In the genomic region with DNA sequence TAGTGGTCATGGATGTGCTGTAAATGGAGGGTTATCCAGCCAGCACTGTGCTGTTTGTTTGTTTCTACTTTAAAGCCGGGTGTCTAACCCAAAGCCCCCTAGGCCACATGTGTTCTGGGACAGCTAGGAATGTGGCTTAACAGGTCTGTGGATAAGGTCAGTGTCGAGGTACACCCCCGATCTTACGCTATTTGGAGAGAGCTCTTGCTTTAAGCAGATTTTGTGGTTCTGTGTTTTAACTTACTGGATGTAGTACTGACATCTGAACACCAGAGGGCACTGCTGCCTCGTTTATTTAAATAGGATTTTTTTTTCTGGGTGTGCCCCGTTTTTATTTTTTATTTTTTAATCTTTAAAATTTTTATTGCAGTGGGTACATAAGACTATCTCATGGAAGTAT, we compare ENCODE assay signal across 8 mouse cellular contexts. TPM values are rescaled to one million over a fixed set of nuclear protein-coding genes. Genes with fewer than 3 reads are reported as not detected.
DNase-seq lines count a peak whose midpoint lies in the region; ATAC-seq and TF ChIP-seq lines count a peak whose summit lies in the region.

No protein-coding gene starts in this region.

- TF ChIP-seq POLR2A in lung, adult 2 months (IDR thresholded peaks at IDR 0.05; ENCODE audit: borderline replicate concordance, extremely low read depth, low read depth, low read length) = no peak

- no peak overlapping the region for H3K9ac ChIP-seq in lung, embryonic 14.5 days
- no peak overlapping the region for H3K9ac ChIP-seq in stomach, postnatal 0 days (ENCODE audit: low read length)

- no peak overlapping the region for H3K4me2 ChIP-seq in lung, embryonic 14.5 days
- peak overlapping the region; percentile 19; the same call in 1 of the 2 replicates for H3K4me2 ChIP-seq in stomach, postnatal 0 days (replicated peaks; ENCODE audit: low read depth)

- no peaks in the 10 kb centered on the region for H3K36me3 ChIP-seq in lung, embryonic 14.5 days (ENCODE audit: insufficient read depth)
- H3K36me3 ChIP-seq in stomach, postnatal 0 days (ENCODE audit: control insufficient read depth, insufficient read depth, low read length) = no peaks in the 10 kb centered on the region

- 0 out of 2 replicates have a peak, but pooled peaks have one; percentile 9 for TF ChIP-seq CTCF in lung, adult 2 months (IDR thresholded peaks at IDR 0.05; ENCODE audit: insufficient read depth, low read length)
- peak; percentile 72 for TF ChIP-seq CTCF in lung, embryonic 14.5 days (IDR thresholded peaks at IDR 0.05; ENCODE audit: low read depth)
- peak; percentile 82 for TF ChIP-seq CTCF in stomach, postnatal 0 days (IDR thresholded peaks at IDR 0.05; ENCODE audit: low read depth)

- DNase-seq in gastrocnemius, adult 18-20 months (ENCODE audit: low spot score) = peak; percentile 34
- DNase-seq in gastrocnemius, adult 8-10 months (ENCODE audit: low spot score in 2 of 2) = no peak
- no peak for DNase-seq in lung, adult 2 months
- DNase-seq in lung, adult 18-20 months = no peak
- DNase-seq in R1 (ENCODE audit: low read depth, low spot score) = peak; percentile 47
- peak; percentile 89 for DNase-seq in lung, embryonic 14.5 days
- no peak for DNase-seq in stomach, postnatal 0 days (ENCODE audit: low spot score)
- DNase-seq in right cerebral cortex, adult 18-20 months = no peak

- H3K4me1 ChIP-seq in lung, adult 2 months (ENCODE audit: control insufficient read depth, insufficient read depth, low read length) = peaks cover 5% of the 10 kb centered on the region
- H3K4me1 ChIP-seq in lung, embryonic 14.5 days (ENCODE audit: insufficient read depth) = no peaks in the 10 kb centered on the region
- no peaks in the 10 kb centered on the region for H3K4me1 ChIP-seq in stomach, postnatal 0 days (replicated peaks; ENCODE audit: control insufficient read depth, insufficient read depth)

- 13% methylated on average over 6 of the region's 6 CpGs for WGBS in lung, adult 2 months
- WGBS in lung, embryonic 14.5 days = 13% methylated on average over 6 of the region's 6 CpGs
- 11% methylated on average over 6 of the region's 6 CpGs for WGBS in stomach, postnatal 0 days

- H3K9me3 ChIP-seq in lung, embryonic 14.5 days (ENCODE audit: low read depth, low read length) = no peaks in the 10 kb centered on the region
- H3K9me3 ChIP-seq in stomach, postnatal 0 days (ENCODE audit: control insufficient read depth, low read length) = no peaks in the 10 kb centered on the region

- H3K4me3 ChIP-seq in lung, adult 2 months (replicated peaks; ENCODE audit: extremely low read depth, low read depth, low read length) = peak overlapping the region; percentile 42
- no peak overlapping the region for H3K4me3 ChIP-seq in lung, embryonic 14.5 days (ENCODE audit: low read depth, low read length)
- no peak overlapping the region for H3K4me3 ChIP-seq in stomach, postnatal 0 days (ENCODE audit: low read depth, low read length)

- no peak for ATAC-seq in lung, embryonic 14.5 days (ENCODE audit: insufficient read depth)
- ATAC-seq in stomach, postnatal 0 days (ENCODE audit: low FRiP score, low TSS enrichment) = no peak

- TF ChIP-seq EP300 in stomach, postnatal 0 days (optimal IDR thresholded peaks at IDR 0.05) = no peak

- no peaks in the 10 kb centered on the region for H3K27me3 ChIP-seq in lung, embryonic 14.5 days (ENCODE audit: insufficient read depth, low read length)
- no peaks in the 10 kb centered on the region for H3K27me3 ChIP-seq in stomach, postnatal 0 days (ENCODE audit: control insufficient read depth, insufficient read depth, low read length)

- H3K27ac ChIP-seq in lung, embryonic 14.5 days (ENCODE audit: low read depth) = no peak overlapping the region
- no peak overlapping the region for H3K27ac ChIP-seq in stomach, postnatal 0 days (replicated peaks)

RNA-seq across cellular contexts. Expression of gene Wipf1, which starts 21.2 kb away (rescaled TPM):
- total RNA-seq in gastrocnemius, adult 18-20 months (2021) = 1 to 10 TPM; 6.3 to 7.9 TPM
- 10 to 100 TPM in 1 of 4 experiments, 1 to 10 TPM in 3; 4.5 to 10.1 (median 6.6) TPM for total RNA-seq in gastrocnemius, adult 8-10 months (2022)
- 23.1 and 23.8 TPM in 2 replicates for polyA plus RNA-seq in lung, adult 2 months (2012; rRNA removed)
- polyA plus RNA-seq in lung, embryonic 14.5 days (2014; fragmentation: Nextera tagmentation; extraction: Ambion mirVana) = 14.8 and 15.8 TPM in 2 replicates
- polyA plus RNA-seq in stomach, postnatal 0 days (2015; fragmentation: Nextera tagmentation; extraction: Ambion mirVana) = 3.1 and 3.3 TPM in 2 replicates

RNA-seq across cellular contexts. Expression of gene Chrna1, which starts 29.4 kb away (rescaled TPM):
- total RNA-seq in gastrocnemius, adult 18-20 months (2021) = 1 to 10 TPM; 6.0 to 6.1 TPM
- 1 to 10 TPM; 4.8 to 5.3 (median 5.2) TPM for total RNA-seq in gastrocnemius, adult 8-10 months (2022)
- 0.66 TPM in 1 of 2 replicates, not detected in the other for polyA plus RNA-seq in lung, adult 2 months (2012; rRNA removed)
- polyA plus RNA-seq in lung, embryonic 14.5 days (2014; fragmentation: Nextera tagmentation; extraction: Ambion mirVana) = 0.05 and 0.26 TPM in 2 replicates
- polyA plus RNA-seq in stomach, postnatal 0 days (2015; fragmentation: Nextera tagmentation; extraction: Ambion mirVana) = 0.36 and 0.59 TPM in 2 replicates

Comparison
In these comparisons a context has a peak if more than half of its experiments do, and no peak if none do; other contexts are left out.
1. DNase-seq: peak in gastrocnemius, adult 18-20 months (single experiment), R1 (single experiment) and lung, embryonic 14.5 days (single experiment); none in gastrocnemius, adult 8-10 months (0 of 2), lung, adult 2 months (single experiment), lung, adult 18-20 months (0 of 2), stomach, postnatal 0 days (single experiment) and right cerebral cortex, adult 18-20 months (single experiment).
2. CTCF ChIP-seq: peak in every context shown above with its lines; median percentile 82 in stomach, postnatal 0 days; 72 in lung, embryonic 14.5 days; 9 in lung, adult 2 months.